Mouse (Mus musculus) R1 (cell line): Measurements from ENCODE around the gene Samd4.
A peak's percentile ranks its signal among the peaks of the same experiment; 100 is the strongest.

Experiments used
- DNase-seq: peaks from one replicate; pipeline ENCODE4 v3.0.0-alpha.2; 2018; ENCODE audit warnings: low read depth, low spot score

Samd4 gene

GRCm38 (mm10) chr14:46908858-46909257, 26.2 kb downstream of the Samd4 start:
- DNase-seq: no peak

GRCm38 (mm10) chr14:46912496-46912895, 29.8 kb downstream of the Samd4 start:
- DNase-seq: no peak

GRCm38 (mm10) chr14:46914356-46914755, 31.7 kb downstream of the Samd4 start:
- DNase-seq: no peak

DNA sequence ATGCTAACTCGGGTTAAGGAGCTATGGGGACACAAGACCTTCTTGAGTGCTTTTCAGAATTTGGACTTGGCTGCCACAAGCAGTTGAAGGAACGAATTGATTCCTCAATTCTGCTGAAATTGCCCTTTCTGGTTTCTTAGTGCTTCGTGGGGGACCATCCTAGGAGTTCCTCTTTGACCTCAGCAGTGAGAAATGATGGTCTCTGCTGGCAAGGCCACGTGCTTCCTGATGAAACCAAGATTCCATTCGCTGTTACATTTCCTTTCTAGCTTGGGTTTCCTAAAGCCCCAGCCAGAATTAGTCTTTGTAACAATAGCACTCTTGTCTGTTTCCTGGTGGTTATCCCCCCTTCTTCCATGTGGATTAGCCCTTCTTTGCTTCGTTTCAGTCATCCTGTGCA, 32.9 kb downstream of the Samd4 start:
- DNase-seq: no peak

GRCm38 (mm10) chr14:46916581-46916980, 33.9 kb downstream of the Samd4 start:
- no peak for DNase-seq

GRCm38 (mm10) chr14:46917136-46917535, 34.5 kb downstream of the Samd4 start:
- DNase-seq: no peak

- no peak for DNase-seq
Observed at GRCm38 (mm10) chr14:46917581-46917980, 34.9 kb downstream of the Samd4 start.

GRCm38 (mm10) chr14:46920496-46920895, 37.8 kb downstream of the Samd4 start:
- DNase-seq: no peak

GRCm38 (mm10) chr14:46921178-46921975, 38.7 kb downstream of the Samd4 start:
- no peak for DNase-seq

DNA sequence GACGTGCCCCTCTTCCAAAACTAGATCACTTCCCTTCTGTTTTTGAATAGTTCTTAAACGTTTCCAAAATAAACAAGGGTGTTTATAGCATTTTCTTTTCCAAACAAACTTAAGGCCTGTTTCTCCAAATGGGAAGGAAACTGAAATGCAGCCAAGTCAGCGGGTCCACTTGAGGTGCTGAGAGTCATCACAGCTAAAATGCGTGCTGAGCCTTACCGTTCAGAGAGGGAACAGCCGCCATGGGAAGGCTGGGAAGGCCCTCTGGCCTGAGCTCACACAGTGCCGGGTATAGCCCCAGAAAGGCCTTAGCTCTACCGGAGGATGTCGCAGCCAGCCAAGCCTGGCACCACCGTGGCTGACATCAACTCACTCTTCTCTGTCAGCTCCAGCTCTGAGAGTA, 41.3 kb downstream of the Samd4 start:
- no peak for DNase-seq

DNA sequence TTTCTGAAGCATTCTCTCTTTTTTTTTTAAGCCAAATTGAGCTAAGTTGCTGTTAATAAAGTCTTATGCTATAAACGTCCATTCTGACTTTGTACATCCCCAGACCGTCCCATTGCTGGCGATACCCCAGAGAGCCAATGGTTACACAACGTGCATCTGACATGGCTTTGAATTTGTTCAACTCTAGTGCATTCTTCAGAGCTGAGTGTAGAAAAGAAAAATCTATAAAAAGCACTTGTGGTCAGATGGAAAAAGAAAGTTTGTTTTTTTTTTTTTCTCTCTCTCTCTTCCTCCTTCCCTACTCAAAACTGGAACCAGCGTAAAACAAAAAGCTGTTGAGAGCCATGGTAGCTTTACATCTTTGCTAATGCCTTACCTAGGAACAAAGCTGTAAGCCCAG, 41.8 kb downstream of the Samd4 start:
- no peak for DNase-seq

DNA sequence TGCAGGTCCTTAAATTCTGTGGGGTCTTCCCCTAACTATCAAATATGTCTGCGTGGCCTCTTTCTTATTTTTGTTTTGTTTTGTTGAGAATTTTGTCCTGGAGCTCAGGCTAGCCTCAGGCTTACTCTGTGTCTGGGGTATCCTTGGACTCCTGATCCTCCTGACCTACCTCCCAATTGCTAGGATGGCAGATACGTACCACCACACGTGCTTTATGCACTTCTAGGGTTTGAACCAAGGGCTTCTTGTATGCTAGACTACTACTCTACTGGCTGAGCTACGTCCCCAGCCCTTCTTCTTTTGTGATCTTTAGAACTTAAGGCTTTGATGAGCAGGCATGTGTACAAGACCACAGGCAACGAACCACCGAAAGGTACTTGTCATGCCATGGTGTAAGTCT, 45.9 kb downstream of the Samd4 start:
- no peak for DNase-seq

GRCm38 (mm10) chr14:46932121-46932520, 49.5 kb downstream of the Samd4 start:
- DNase-seq: peak; percentile 45

- peak; percentile 12 for DNase-seq
Observed at GRCm38 (mm10) chr14:46932708-46933107, 50.1 kb downstream of the Samd4 start.

DNA sequence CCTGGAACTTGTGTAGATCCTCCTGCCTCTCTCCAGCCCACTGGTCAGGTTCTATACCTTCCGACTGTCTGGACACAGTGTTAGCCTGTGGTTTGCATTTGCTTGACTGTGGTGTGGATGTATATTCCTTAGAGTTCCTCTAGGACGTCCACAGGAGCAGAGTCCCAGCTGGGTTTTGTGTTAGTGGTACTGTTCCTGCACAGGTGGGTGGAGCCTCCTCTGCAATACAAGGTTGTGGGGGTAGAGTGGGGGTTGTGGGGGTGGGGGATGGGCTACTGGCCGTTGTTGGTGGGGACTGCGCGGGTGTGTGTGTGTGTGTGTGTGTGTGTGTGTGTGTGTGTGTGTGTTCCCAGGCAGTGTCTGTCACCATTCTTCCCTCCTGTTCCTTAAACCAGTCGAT, 58.4 kb downstream of the Samd4 start:
- peak; percentile 45 for DNase-seq

GRCm38 (mm10) chr14:46941896-46942812, 59.5 kb downstream of the Samd4 start:
- peak; percentile 68 for DNase-seq

GRCm38 (mm10) chr14:46944411-46944810, 61.8 kb downstream of the Samd4 start:
- no peak for DNase-seq

DNA sequence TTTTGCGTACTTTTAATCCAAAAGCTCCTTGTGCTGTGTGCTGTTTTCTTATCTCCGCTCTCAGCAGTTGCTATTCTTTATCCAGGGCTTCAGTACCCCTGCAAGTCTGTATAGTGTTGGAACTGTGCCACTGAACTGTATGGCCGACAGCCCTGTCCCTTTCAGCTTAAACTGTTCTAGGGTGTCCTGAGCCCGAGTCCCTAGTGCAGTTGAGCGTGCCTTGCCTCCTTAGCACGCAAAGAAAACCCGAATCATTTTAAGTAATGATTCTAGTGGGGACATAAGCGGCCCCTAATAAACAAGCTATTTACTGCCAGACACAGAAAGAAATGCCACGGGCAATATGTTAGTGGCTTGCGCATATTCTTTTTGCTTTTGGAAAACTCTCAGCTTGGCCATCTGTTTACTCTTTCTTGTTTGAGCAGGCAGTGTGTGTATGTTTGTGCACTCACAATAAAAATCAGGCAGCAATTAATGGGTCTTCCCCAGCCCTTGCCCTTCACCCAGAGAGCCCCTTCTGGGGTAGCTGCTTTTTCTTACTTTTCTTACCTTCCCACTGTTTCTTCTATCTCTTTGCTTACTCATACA, 63.3 kb downstream of the Samd4 start:
- DNase-seq: no peak

- DNase-seq: no peak
Observed at GRCm38 (mm10) chr14:46947644-46948043, 65.0 kb downstream of the Samd4 start.

DNA sequence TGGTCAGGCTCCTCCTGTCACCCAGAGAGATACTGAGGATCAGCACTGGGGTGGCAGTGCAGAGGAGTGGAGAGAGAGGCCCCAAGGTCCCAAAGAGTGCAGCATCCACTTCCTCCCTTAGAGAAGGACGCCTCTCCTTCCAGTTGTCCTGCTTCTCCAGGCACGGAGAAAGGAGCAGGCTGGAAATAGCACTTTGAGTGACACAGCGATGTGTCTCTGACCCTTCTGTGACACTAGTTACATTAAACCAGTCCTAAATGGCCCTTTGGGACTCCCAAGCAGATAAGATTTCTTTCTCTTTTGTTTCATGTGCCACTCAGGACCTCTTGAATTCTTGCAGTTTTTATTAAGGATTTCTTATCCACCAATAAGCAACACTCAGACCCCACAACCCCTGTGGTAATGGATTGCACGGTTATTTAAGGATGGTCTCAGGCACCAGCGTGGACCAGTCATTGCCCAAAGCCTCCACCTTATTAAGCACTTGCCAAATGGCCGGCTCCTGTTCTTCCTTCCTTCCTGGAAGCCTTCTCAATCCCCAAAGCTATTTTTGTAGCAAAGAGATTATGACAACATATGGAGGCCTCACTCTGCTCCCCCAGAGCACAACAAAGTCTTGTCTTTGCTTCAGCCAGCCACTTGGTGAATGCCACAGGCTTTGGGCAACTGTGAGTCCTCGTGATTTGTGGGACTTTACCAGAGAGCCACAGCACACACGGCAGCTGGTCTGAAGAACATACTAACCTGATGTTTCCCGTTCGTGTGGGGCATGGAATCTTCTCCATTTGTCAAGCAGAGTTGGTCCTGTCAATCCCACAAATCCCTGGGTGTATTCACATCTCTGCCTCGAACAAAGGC, 68.1 kb downstream of the Samd4 start:
- DNase-seq: no peak

DNA sequence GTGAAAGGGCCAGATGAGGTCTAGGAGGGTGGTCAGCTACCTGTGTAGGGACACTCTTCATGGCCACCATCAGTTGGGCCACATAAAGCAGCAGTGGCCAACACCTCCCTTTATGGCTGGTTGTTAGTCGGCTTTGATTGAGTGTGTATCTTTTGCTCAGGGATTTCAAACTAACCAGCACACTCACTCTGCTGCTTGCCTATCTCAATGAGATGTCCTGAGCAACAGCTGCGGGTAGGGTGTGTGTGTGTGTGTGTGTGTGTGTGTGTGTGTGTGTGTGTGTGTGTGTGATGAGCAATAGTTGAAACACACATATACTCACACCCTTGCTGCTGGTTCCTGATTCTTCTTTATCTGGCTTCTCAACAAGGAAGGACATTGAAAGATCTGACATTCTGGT, 69.6 kb downstream of the Samd4 start:
- DNase-seq: no peak
